ENCODE assay signal across 8 mouse cellular contexts in genomic region chr9:42943057-42943529, GRCm38 (mm10). TPM values are rescaled to one million over a fixed set of nuclear protein-coding genes. Genes with fewer than 3 reads are reported as not detected.
A peak's percentile ranks its signal among the peaks of the same experiment; 100 is the strongest.
DNase-seq lines count a peak whose midpoint lies in the region; ATAC-seq lines count a peak whose summit lies in the region.

No protein-coding gene starts in this region.

- H3K27me3 ChIP-seq in heart, embryonic 10.5 days (ENCODE audit: insufficient read depth, poor library complexity, severe bottlenecking), result peaks cover 73% of the 10 kb centered on the region
- peaks cover 13% of the 10 kb centered on the region; the same call in 1 of the 2 replicates for H3K27me3 ChIP-seq in embryonic facial prominence, embryonic 14.5 days (replicated peaks; ENCODE audit: control insufficient read depth, insufficient read depth, low read length)
- 0 out of 2 replicates have a peak, but pooled peaks cover 2% of the 10 kb centered on the region for H3K27me3 ChIP-seq in stomach, embryonic 16.5 days (ENCODE audit: control insufficient read depth, insufficient read depth, low read length)

- no peaks in the 10 kb centered on the region for H3K36me3 ChIP-seq in heart, embryonic 10.5 days
- no peaks in the 10 kb centered on the region for H3K36me3 ChIP-seq in embryonic facial prominence, embryonic 14.5 days (ENCODE audit: control insufficient read depth, insufficient read depth, low read length)
- H3K36me3 ChIP-seq in stomach, embryonic 16.5 days (ENCODE audit: control insufficient read depth, insufficient read depth, low read length), result no peaks in the 10 kb centered on the region

- no peaks in the 10 kb centered on the region for H3K9me3 ChIP-seq in heart, embryonic 10.5 days
- H3K9me3 ChIP-seq in embryonic facial prominence, embryonic 14.5 days (ENCODE audit: control insufficient read depth, low read length), result no peaks in the 10 kb centered on the region
- H3K9me3 ChIP-seq in stomach, embryonic 16.5 days (replicated peaks; ENCODE audit: control insufficient read depth, low read length), result no peaks in the 10 kb centered on the region

- H3K4me3 ChIP-seq in heart, embryonic 10.5 days, result peak overlapping the region; percentile 84
- peak overlapping the region; percentile 66 for H3K4me3 ChIP-seq in embryonic facial prominence, embryonic 14.5 days (ENCODE audit: low read depth, low read length)
- peak overlapping the region; percentile 71 for H3K4me3 ChIP-seq in stomach, embryonic 16.5 days (replicated peaks; ENCODE audit: low read length)

- peaks cover 25% of the 10 kb centered on the region for H3K4me1 ChIP-seq in heart, embryonic 10.5 days
- peaks cover 15% of the 10 kb centered on the region for H3K4me1 ChIP-seq in embryonic facial prominence, embryonic 14.5 days (ENCODE audit: control insufficient read depth, insufficient read depth, low read length)
- H3K4me1 ChIP-seq in stomach, embryonic 16.5 days (ENCODE audit: control insufficient read depth, insufficient read depth, low read length), result peaks cover 9% of the 10 kb centered on the region

- H3K9ac ChIP-seq in embryonic facial prominence, embryonic 14.5 days (ENCODE audit: low read depth, low read length), result peak overlapping the region; percentile 5; the same call in 1 of the 2 replicates
- H3K9ac ChIP-seq in stomach, embryonic 16.5 days (ENCODE audit: low read length), result peak overlapping the region; percentile 70; the same call in 1 of the 2 replicates

- under 1% methylated on average over 9 of the region's 9 CpGs for WGBS in heart, embryonic 10.5 days
- WGBS in embryonic facial prominence, embryonic 14.5 days, result 5% methylated on average over 8 of the region's 9 CpGs
- 11% methylated on average over 9 of the region's 9 CpGs for WGBS in stomach, embryonic 16.5 days

- no peak for ATAC-seq in embryonic facial prominence, embryonic 14.5 days (ENCODE audit: low read depth)
- peak; percentile 27; the same call in 1 of the 2 replicates for ATAC-seq in megakaryocyte progenitor cell, adult 5-6 weeks (replicated peaks; ENCODE audit: poor library complexity)
- ATAC-seq in stomach, embryonic 16.5 days (ENCODE audit: insufficient read depth, low FRiP score), result no peak

- DNase-seq in heart, embryonic 10.5 days (ENCODE audit: low spot score), result no peak
- DNase-seq in heart, adult 9 months (ENCODE audit: low spot score in 2 of 2), result no peak
- DNase-seq in R1 (ENCODE audit: low read depth, low spot score), result peak; percentile 53
- DNase-seq in embryonic facial prominence, embryonic 14.5 days (ENCODE audit: low spot score), result no peak
- peak; percentile 49 for DNase-seq in layer of hippocampus, adult 11-12 months (ENCODE audit: low spot score)
- no peak for DNase-seq in urinary bladder, postnatal 14 days (ENCODE audit: low spot score)

- no peak overlapping the region for H3K27ac ChIP-seq in heart, embryonic 10.5 days
- H3K27ac ChIP-seq in embryonic facial prominence, embryonic 14.5 days (replicated peaks; ENCODE audit: low read depth, low read length), result no peak overlapping the region
- no peak overlapping the region for H3K27ac ChIP-seq in stomach, embryonic 16.5 days (ENCODE audit: low read length)

- peak overlapping the region; percentile 97 for H3K4me2 ChIP-seq in embryonic facial prominence, embryonic 14.5 days (ENCODE audit: low read depth, low read length)
- H3K4me2 ChIP-seq in stomach, embryonic 16.5 days (ENCODE audit: low read depth, low read length), result peak overlapping the region; percentile 100

RNA-seq across cellular contexts. Expression of gene Grik4, which starts 1.2 kb away (rescaled TPM):
- polyA plus RNA-seq in heart, embryonic 10.5 days (2016; fragmentation: Nextera tagmentation; extraction: Ambion mirVana), result 0.28 and 1.9 TPM in 2 replicates
- 0.78 and 1.1 TPM in 2 replicates for polyA plus RNA-seq in embryonic facial prominence, embryonic 14.5 days (2014; fragmentation: Nextera tagmentation; extraction: Ambion mirVana)
- not detected in 2 replicates for total RNA-seq in megakaryocyte progenitor cell, adult 5-6 weeks (2015)
- total RNA-seq in megakaryocyte progenitor cell, adult 5-6 weeks (2017), result not detected in 2 replicates
- 0.57 and 0.75 TPM in 2 replicates for polyA plus RNA-seq in stomach, embryonic 16.5 days (2015; fragmentation: Nextera tagmentation; extraction: Ambion mirVana)

Comparison
In these comparisons a context has a peak if more than half of its experiments do, and no peak if none do; other contexts are left out.
1. DNase-seq: peak in R1 (single experiment) and layer of hippocampus, adult 11-12 months (single experiment); none in heart, embryonic 10.5 days (single experiment), heart, adult 9 months (0 of 2), embryonic facial prominence, embryonic 14.5 days (single experiment) and urinary bladder, postnatal 14 days (single experiment).
2. Peak in every context shown above with its lines, with median percentiles within 50 percentile points of each other: H3K4me3 ChIP-seq.